Mouse (Mus musculus): ENCODE results near the gene Spa17.
A peak's percentile ranks its signal among the peaks of the same experiment; 100 is the strongest.

The Spa17 gene

GRCm38 (mm10) chr9:37613182-37613910, at the start of gene Spa17:
TSS of gene Spa17 (minus strand) at chr9:37613722.
- DNase-seq (ENCODE audit: low spot score in 2 of 2) = peak; percentile 92 to 93

DNA sequence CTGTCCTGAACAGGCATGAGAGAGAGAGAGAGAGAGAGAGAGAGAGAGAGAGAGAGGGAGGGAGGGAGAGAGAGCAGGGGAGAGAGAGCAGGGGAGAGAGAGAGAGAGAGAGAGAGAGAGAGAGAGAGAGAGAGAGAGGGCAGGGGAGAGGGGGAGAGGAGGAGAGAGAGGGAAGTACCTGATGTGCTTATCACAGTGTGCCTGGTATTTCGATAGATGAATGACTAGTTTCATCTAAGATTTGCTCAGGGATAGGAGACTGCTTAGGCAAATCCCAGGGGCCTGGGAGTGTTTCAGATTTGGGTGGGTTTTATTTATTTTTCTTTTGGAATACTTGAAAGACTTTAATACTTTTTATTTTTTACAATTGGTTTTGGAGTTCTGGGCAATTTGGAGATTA, 49.7 kb upstream of the Spa17 start:
- no peak for DNase-seq (ENCODE audit: low spot score in 2 of 2)

DNA sequence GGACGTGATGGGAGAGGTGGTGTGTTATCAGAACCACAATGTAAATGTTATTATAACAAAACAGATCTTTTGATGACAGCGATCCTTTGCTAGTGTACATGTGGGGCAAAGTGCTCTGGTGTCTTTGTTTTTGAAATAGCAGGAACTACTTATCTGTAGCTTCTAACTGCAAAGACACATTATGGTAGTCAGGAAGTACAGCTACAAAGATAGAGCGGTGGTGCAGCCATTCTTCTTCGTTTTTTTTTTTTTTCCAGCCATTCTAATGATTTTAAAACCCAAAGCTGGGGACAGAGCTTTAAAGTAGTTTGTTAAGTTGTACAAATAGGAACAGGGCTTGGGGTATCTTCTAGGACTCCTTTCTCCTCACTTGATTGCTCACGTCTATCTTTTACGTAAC, 45.9 kb upstream of the Spa17 start:
- DNase-seq (ENCODE audit: low spot score in 2 of 2) = no peak

DNA sequence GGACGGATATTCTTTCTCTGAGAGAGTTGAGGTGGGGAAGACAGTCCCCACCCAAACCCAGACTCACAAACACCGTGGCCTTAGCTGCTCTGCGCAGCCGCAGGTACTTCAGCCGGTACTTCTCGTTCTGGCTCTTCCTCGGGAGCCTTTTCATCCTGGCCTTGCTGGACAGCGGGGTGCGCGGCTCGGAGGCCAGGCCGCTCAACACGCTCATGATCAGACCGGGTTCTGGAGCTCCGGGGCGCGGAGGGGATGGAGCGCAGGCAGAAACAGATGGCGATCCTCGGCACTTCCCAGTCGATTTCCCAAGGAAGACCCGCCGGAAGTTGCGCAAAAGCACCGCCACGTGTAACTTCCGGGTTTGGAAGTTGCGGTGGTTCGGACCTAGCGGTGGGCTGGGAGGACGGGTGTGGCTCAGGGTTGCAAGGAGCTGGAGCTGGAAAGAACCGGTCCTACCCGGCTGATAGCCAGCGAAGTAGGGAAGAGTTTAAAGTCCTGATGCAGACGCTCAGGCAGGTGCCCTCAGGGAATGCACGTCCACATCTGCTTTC, 43.5 kb upstream of the Spa17 start, which contains the start of gene Tbrg1:
Tbrg1 (minus strand) TSS at position 382 of the 551 bp plus-strand sequence.
- peak; percentile 83 to 85 for DNase-seq (ENCODE audit: low spot score in 2 of 2)

DNA sequence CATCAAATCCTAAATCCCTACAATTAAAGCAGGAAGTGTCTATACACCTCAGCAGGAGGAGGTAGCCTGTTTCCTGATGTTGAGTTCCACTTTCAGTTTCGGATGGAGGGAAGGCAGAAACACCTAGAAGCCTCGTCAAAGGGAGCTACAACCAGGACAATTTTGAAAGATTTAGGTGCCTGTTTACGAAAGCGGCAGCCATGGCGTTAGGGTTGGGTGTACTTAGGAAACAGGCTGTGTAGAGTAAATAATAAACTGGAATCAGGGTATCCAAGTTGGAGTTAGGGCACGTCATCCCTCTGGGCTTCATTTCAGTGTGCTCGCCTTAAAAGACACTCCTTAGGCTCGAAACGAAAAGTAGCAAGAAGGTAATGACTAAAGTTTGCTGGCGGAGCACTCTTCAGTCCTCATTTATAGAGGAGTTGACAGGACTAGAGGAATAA, 42.9 kb upstream of the Spa17 start:
- DNase-seq (ENCODE audit: low spot score in 2 of 2) = no peak

- no peak for DNase-seq (ENCODE audit: low spot score in 2 of 2)
Measured at GRCm38 (mm10) chr9:37655961-37656360, 42.4 kb upstream of the Spa17 start.

DNA sequence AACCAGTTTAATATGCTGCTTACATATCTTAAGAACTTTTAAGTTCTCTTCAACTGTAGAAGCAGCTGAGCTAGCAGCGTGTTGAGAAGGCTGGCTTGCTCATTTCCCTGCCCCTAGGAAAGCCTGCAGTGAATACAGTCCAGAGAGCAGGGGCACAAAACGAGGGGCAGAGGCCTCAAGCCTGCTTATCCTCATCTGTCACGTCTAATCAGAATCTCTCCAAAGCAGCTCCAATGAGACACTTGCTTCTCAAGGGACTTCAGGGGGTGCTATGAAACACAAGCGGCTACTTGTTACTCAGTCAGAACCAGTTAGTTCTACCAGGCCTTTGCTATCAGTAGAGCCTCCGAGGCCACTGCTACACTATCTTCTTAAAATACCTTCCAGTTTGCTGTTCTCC, 40.3 kb upstream of the Spa17 start:
- DNase-seq (ENCODE audit: low spot score in 2 of 2) = no peak

DNA sequence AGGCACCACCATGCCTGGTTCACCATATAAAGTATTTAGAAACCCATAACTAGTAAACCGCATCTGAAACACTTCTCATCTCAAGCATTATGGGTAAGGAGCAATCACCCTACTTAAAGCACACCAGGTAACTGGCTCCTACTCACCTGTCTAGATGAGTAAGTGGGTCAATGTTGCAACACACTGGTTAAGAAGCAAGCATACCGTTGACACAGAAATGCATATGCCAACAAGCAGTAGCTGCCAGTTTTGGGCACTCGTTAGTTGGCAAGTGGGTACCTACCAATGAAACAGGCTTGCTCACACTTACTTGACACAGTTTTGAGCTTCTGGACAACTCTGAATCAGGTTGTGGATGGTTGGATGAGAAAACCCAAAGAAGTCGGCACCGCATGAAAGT, 37.1 kb upstream of the Spa17 start:
- no peak for DNase-seq (ENCODE audit: low spot score in 2 of 2)

GRCm38 (mm10) chr9:37646246-37646645, 32.7 kb upstream of the Spa17 start:
- no peak for DNase-seq (ENCODE audit: low spot score in 2 of 2)

DNA sequence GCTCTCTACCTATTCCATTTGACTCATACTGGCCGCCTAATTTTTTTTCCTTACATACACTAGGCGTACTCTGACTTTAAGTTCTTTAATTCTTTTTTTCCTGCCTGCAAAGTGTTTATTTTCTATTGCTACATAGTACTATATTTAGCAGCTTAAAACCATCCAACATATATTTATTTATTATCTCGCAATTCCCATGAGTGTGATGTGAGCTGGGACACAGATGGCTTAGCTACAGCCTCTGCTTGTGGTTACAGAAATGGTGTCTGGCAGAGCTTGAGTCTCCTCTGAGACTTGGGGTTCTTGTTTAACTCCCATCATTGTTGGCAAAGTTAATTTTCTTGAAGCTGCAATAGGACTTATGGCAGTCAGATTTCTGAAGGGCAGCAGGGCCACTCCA, 25.2 kb upstream of the Spa17 start:
- no peak for DNase-seq (ENCODE audit: low spot score in 2 of 2)

DNA sequence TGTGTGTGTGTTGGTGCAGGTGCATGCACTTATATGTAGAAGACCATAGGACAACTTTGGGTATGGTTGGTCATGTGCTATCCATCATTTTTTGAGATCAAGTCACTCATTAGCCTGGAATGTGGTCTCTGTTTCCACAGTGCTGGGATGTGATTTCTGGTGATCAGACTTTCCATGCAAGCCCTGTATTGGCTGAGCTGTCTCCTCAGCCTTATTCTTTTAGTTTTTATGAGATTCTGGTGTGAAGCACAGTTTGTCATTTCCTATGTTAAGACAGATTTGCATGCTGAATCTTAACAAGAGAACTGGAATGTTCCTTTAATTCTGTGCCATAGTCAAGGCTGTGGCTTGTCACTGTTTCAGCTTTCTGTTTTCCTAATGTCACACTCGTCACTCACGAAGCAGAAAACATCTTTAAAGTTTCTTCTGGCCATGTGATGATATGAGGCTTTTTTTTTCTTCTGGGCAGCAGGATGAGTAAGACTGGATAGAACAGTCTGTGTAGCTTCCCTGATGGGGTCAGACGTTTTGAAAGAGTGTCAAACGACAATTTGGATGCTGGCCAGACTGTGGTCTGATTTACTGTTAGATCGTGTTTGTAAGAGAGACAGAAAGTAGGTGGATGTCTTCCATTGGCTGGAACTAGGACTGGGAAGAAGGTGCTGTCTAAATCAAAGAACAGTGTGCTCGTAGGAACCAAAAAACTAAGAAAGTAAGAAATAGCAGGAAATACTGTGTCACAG, 23.4 kb upstream of the Spa17 start:
- DNase-seq (ENCODE audit: low spot score in 2 of 2) = no peak

DNA sequence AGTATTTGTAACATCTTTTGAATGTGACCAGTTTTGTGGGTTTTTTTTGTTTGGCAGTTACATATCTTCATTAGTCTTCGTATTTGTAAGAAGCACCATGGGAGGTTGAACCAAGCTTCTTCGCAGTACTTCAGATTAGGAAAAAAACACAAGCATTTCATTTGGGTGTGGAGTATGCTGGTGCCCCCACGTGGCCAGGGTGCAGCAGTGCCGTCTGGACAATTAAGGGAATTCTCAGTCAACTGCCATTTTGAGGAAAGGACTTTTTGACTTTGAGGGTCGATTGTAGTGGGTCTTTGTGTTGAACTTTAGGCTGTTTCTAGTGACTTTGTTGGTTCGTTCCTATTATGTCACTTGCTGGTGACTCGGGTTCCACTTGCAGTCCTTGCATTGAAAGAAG, 22.8 kb upstream of the Spa17 start:
- DNase-seq (ENCODE audit: low spot score in 2 of 2) = peak in 1 of 2 experiments; percentile 68

- no peak for DNase-seq (ENCODE audit: low spot score in 2 of 2)
Measured at GRCm38 (mm10) chr9:37634269-37634668, 20.7 kb upstream of the Spa17 start.

DNA sequence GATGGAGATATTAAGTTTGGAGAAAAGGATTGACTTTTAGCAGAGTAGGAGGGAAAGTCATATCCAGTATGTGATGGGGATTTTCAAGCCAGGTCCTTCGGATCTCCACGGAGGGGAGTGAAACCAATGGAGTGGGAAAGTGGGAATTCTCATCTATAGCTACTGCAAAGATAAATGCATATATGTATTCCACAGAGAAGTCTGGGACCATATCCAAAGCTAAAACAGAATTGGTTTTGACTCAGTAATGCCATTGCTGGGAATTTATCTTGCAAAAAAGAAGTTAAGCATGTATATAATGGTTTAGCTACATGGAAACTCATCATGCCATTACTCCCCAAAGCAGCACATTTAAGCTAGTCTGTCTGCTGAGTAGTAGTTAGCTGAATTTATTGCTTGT, 18.8 kb upstream of the Spa17 start:
- DNase-seq (ENCODE audit: low spot score in 2 of 2) = no peak

DNA sequence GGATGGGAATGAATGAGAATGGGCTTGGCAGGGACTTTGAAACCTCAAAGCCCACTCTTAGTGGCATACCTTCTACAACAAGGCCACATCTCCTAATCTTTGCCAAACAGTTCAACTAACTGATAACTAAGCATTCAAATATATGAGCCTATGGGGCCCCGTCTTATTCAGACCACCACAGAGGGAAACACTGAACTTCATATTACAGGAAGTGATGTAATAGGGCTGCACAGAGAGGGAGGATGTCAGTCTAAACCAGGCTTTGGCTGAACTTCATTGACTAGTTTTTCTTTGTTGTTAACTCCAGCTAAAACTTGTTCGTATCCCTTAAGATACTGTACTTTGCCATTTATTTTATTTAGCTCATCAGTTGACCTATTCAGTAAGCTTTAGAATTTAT, 16.4 kb upstream of the Spa17 start:
- no peak for DNase-seq (ENCODE audit: low spot score in 2 of 2)

DNA sequence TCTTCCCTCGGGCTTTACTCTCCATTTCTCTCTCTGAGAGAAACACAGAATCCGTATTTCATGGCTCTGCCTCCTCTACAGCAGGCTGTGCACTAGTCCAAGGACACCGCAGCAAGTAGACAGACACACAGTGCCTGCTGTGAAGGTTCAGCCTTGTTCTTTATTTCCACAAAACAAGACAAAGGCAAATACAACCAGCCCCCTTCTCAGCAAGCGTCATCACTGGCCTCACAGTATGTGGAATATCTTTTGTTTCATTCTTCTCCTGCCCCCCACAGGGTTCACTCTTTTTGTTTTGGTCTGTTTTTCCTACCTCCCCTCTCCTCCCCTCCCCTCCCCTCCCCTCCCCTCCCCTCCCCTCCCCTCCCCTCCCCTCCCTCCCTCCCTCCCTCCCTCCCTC, 15.1 kb upstream of the Spa17 start:
- DNase-seq (ENCODE audit: low spot score in 2 of 2) = peak in 1 of 2 experiments; percentile 11

DNA sequence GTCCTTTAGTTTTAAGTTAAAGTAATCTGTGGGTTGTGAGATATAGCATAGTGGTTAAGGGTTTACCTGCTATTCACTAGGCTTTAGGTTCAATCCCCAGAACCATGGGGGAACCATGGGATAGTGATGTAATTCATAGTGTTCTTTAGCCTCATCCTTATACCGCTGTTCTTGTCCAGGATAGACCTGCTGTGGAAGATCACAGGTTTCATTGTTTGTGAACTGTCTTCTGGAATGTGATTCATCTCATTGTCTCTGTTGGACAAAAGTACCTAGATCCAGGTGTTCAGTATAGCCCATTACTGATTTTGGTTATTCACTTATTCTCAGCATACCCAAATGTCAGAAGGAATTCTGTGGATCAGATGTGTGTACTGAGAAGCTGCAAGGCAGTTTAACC, 13.7 kb upstream of the Spa17 start:
- DNase-seq (ENCODE audit: low spot score in 2 of 2) = peak in 1 of 2 experiments; percentile 7

GRCm38 (mm10) chr9:37626103-37626567, 12.6 kb upstream of the Spa17 start:
- peak; percentile 49 to 66 for DNase-seq (ENCODE audit: low spot score in 2 of 2)

DNA sequence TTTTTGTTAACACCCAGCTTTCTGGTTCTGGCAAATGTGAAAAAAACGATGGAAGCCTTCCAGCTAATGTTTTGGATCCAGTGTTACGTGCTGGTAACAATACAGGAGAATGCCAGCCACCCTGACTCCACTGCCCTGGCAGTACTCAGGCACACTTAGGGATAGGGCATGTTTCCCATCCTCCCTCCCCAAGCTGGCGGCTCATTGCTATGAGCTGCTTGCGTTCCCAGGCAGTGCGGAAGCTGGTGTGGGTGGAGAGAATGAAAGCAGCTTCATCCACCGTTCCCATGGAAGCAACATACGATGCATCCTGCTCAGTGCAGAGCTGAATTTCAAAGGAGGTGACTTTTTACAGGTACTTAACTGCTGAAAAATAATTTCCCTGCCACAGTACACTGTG, 12.1 kb upstream of the Spa17 start:
- DNase-seq (ENCODE audit: low spot score in 2 of 2) = peak; percentile 88 to 93

DNA sequence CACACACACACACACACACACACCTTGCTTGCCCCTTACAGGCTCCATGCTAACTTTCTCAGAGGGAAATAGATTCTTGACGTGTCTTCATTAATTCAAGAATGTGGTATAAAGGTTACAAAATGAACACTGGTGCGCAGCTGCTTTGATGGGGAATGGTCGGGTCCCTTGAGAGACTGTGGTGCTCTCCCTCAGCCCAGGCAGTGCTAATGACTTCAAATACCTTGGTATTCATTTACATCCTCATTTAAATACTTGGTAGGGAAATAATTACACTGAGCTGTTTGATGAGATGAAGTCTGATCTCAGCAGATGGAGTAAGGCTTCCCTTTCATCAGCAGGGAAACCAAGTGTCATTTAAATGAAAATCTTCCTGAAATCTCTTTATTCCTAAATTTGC, 11.6 kb upstream of the Spa17 start:
- peak in 1 of 2 experiments; percentile 28 for DNase-seq (ENCODE audit: low spot score in 2 of 2)

DNA sequence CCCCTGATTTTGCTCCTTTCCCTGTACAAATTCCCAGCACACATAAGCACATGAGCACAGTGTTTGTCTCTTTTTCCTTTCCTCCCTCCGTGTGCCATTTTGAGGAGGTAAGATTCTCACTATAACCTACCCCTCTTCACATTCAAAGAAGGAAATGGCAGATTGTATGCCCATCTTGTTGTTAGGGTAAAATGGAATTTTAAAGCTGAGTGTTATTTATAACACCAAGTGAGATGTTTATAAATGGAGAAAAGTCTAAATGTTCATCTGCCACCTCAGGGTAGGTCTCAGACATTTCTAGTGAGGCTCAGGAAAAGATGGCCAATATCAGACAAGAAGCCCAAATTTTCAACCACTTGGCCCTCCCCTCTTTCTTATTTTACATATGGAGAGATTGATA, 11.0 kb upstream of the Spa17 start:
- no peak for DNase-seq (ENCODE audit: low spot score in 2 of 2)

- DNase-seq (ENCODE audit: low spot score in 2 of 2) = peak in 1 of 2 experiments; percentile 49
Measured at GRCm38 (mm10) chr9:37623981-37624380, 10.5 kb upstream of the Spa17 start.

- DNase-seq (ENCODE audit: low spot score in 2 of 2) = peak in 1 of 2 experiments; percentile 54
Measured at GRCm38 (mm10) chr9:37621290-37621689, 7.8 kb upstream of the Spa17 start.
